Mouse (Mus musculus) hindbrain, embryonic 16.5 days (tissue): Measurements from ENCODE around the gene Cbarp. TPM values are rescaled to one million over a fixed set of nuclear protein-coding genes. Genes with fewer than 3 reads are reported as not detected.

Source experiments
- ATAC-seq: fragments of 200-750 bp; cut with Nextera tagmentation; 2 replicates; pipeline ENCODE4 v1.8.0; 2017; ENCODE audit warnings: moderate TSS enrichment, moderate library complexity
- H3K27ac ChIP-seq: fragments of 300-500 bp; sonication (generic); 2 replicates; pipeline ENCODE4 v1.5.1; 2014; ENCODE audit warnings: low read depth, mild to moderate bottlenecking, control low read depth, low read length, moderate library complexity
- H3K27me3 ChIP-seq: fragments of 300-500 bp; sonication (generic); replicated peaks from 2 replicates; pipeline ENCODE4 v1.6.1; 2014; ENCODE audit warnings: low read length; ENCODE audit not compliant: control insufficient read depth, insufficient read depth
- H3K36me3 ChIP-seq: fragments of 300-500 bp; sonication (generic); 2 replicates; pipeline ENCODE4 v1.6.1; 2014; ENCODE audit warnings: mild to moderate bottlenecking, low read length, moderate library complexity, mixed read lengths; ENCODE audit not compliant: control insufficient read depth, insufficient read depth
- H3K4me1 ChIP-seq: fragments of 300-500 bp; sonication (generic); 2 replicates; pipeline ENCODE4 v1.6.1; 2014; ENCODE audit warnings: low read depth, low read length; ENCODE audit not compliant: control insufficient read depth, insufficient read depth
- H3K4me2 ChIP-seq: fragments of 300-500 bp; sonication (generic); 2 replicates; pipeline ENCODE4 v1.6.1; 2014; ENCODE audit warnings: mild to moderate bottlenecking, low read length, control low read depth, moderate library complexity
- H3K4me3 ChIP-seq: fragments of 300-500 bp; sonication (generic); 2 replicates; pipeline ENCODE4 v1.5.1; 2014; ENCODE audit warnings: mild to moderate bottlenecking, low read length, control low read depth, moderate library complexity
- H3K9ac ChIP-seq: fragments of 300-500 bp; sonication (generic); 2 replicates; pipeline ENCODE4 v1.6.1; 2014; ENCODE audit warnings: low read depth, mild to moderate bottlenecking, control low read depth, low read length, moderate library complexity
- H3K9me3 ChIP-seq: fragments of 300-500 bp; sonication (generic); 2 replicates; pipeline ENCODE4 v1.6.1; 2014; ENCODE audit warnings: mild to moderate bottlenecking, low read length, moderate library complexity; ENCODE audit not compliant: control insufficient read depth
- WGBS: fragments of 180-500 bp; shearing (Covaris S2); extraction: QIAGEN DNeasy Blood & Tissue Kit; methylation state at CpG from one replicate; pipeline ENCODE4 v1.1.7; 2014; 5-methylcytosine and 5-hydroxymethylcytosine counted together
- polyA plus RNA-seq: library from polyadenylated mRNA; unstranded; fragments of >200 nt; fragmentation: Nextera tagmentation; extraction: Ambion mirVana; gene quantifications from 2 replicates; pipeline ENCODE4 v1.2.1, GENCODE M21; 2015

The Cbarp gene
- polyA plus RNA-seq, 1 experiment from 2014 or later, result 130 TPM

DNA sequence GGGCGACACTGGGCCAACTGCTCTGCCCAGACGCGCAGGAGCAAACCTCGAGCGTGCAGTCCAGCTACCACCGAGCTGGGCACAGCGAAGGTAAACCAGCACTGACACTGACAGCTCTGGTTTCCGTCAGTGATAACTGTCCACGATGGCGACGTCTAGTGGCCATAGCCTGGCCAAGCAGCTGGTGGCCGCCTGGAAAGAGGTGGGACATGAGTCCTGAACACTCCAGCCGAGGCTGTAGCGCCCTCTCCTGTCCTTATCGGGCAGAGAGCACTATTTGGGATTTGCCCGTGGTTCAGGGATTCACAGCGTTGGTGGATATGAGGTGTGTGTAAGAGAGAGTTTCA is 24.3 kb upstream of the Cbarp start:
- peak overlapping the region; percentile 90 for H3K27ac ChIP-seq

DNA sequence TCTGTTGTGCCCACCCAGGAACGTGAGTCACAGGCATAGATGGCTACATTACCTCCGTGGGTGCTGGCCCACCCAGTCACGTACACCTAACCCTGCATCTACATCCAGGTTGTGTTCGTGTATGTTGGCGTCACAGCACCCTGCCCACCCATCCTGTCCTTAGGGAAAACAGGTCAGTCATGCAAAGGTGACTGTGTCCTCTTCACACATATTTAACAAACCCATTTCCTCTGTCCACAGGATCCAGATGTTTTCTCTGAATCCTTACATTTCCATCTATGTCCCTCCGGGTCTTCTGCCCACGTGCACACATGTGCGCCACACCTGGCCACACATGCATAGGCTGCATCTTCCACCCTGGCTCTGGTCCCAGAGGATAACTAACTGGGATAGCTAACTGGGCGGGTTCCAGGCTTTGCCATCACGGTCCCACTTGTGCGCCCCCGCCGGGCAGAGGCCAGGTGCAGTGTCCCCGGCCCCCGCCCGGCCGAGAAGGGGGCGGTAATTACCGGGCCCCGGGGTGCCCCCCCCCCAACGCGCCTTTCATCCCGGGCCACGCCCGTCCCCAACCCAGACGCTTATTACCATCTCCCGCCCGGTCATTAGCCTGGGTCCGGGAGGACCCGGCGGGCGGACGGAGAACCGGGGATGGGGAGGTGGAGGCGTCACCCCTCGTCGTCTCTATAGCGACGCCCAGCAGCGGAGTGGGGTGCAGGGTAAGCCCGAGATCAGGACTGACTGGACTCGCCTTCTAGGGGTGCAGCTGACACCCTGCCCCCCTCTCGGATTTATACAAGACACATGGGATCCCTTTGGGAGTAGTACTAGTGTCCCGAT is 23.7 kb upstream of the Cbarp start:
- Histone ChIP-seq H3K27ac (peak overlapping the region; percentile 90), H3K9me3 (no peaks in the 10 kb centered on the region), H3K9ac (peak overlapping the region; percentile 83), H3K4me1 (peaks cover 57% of the 10 kb centered on the region), H3K36me3 (no peaks in the 10 kb centered on the region), H3K4me3 (peak overlapping the region; percentile 50), H3K27me3 (no peaks in the 10 kb centered on the region), H3K4me2 (peak overlapping the region; percentile 95)
- peak; percentile 7; the same call in 1 of the 2 replicates for ATAC-seq
- WGBS, result 13% methylated on average over 37 of the region's 44 CpGs

More for the DNA sequence above, 24.3 kb upstream of the Cbarp start:
- Histone ChIP-seq H3K27me3 (no peaks in the 10 kb centered on the region), H3K4me1 (peaks cover 60% of the 10 kb centered on the region), H3K9ac (peak overlapping the region; percentile 83), H3K36me3 (peaks cover 3% of the 10 kb centered on the region), H3K9me3 (no peaks in the 10 kb centered on the region), H3K4me3 (peak overlapping the region; percentile 50), H3K4me2 (peak overlapping the region; percentile 95)
- ATAC-seq, result peak; percentile 67
- WGBS, result 0% methylated on average over 17 of the region's 17 CpGs

DNA sequence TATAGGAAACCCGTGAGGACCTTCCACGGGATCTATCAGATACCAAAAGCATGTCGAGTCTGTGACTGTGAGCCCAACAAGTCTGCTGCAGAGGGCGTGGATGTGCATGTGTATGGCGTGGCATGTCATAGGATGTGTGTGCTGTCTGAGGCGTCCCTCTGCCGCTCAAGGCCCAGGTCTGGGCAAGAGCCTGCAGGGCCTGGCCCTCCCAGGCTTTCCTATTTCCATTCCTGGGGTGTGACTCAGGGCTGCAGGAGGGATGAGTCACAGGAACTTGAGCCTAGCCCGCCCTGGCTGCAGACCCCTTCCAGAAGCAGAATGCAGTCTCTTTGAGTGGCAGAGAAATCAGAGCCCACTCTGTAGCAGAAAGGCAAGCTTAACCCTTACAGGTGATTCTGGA is 23.1 kb upstream of the Cbarp start:
- WGBS, result 82% methylated on average over 8 of the region's 8 CpGs
- peak overlapping the region; percentile 95 for H3K4me2 ChIP-seq
- peak overlapping the region; percentile 18; the same call in 1 of the 2 replicates for H3K9ac ChIP-seq
- ATAC-seq, result no peak
- H3K4me1 ChIP-seq, result peaks cover 57% of the 10 kb centered on the region
- no peaks in the 10 kb centered on the region for H3K27me3 ChIP-seq
- H3K4me3 ChIP-seq, result no peak overlapping the region
- no peaks in the 10 kb centered on the region for H3K9me3 ChIP-seq
- no peaks in the 10 kb centered on the region for H3K36me3 ChIP-seq
- H3K27ac ChIP-seq, result no peak overlapping the region; the same call in 1 of the 2 replicates

DNA sequence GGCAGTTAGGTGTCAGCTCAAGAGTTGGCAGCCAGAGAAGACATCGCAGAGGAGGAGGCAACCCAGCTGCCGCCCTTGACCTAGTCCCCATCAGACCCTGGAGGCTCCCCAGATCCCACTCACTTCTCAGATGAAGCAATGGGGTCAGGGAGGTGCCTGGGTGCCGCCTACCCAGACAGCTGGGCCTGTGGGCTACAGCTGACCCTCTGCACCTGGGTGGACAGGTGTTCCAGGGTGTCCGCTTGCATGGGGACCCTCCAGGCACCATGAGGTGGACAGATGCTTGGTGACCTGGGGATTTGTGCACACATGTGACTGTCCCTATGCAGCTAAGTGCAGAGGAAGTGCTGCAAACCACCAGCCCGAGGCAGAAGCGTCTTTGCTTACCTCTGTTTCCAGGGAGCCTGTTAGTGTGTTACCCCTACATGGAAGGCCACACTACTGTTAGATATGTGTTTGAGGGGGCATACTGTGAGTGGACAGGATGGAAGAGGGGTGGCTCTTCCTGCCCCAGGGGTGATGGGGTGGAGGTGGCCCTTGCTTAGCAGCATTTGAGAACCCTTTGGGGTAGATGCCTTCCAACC is 22.2 kb upstream of the Cbarp start:
- Histone ChIP-seq H3K9ac (peak overlapping the region; percentile 22; the same call in 1 of the 2 replicates), H3K9me3 (no peaks in the 10 kb centered on the region)

DNA sequence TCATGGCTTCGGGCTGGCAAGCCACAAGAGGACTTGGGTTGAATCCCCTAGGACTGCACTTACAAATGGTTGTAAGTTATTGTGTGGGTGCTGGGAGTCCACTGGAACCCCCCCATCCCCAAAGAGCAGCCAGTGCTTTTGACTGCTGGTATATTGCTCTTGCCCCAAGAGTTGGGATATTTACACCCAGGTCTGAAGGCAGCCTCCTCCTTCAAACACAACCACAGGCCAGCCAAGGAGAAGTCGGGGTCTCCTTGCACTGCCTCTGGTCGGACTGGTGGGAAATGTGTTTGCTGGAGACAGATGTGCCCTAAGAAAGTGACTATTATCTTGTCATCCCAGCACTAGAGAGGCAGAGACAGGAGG is 21.6 kb upstream of the Cbarp start:
- Histone ChIP-seq H3K9ac (no peak overlapping the region), H3K4me1 (peaks cover 60% of the 10 kb centered on the region), H3K36me3 (peaks cover 5% of the 10 kb centered on the region), H3K4me3 (no peak overlapping the region), H3K27ac (no peak overlapping the region), H3K4me2 (no peak overlapping the region), H3K27me3 (no peaks in the 10 kb centered on the region), H3K9me3 (no peaks in the 10 kb centered on the region)
- 79% methylated on average over 3 of the region's 3 CpGs for WGBS
- ATAC-seq, result no peak

More for the DNA sequence above, 22.2 kb upstream of the Cbarp start:
- WGBS, result 72% methylated on average over 6 of the region's 6 CpGs
- Histone ChIP-seq H3K4me2 (no peak overlapping the region), H3K4me3 (no peak overlapping the region), H3K27ac (no peak overlapping the region), H3K27me3 (no peaks in the 10 kb centered on the region), H3K36me3 (no peaks in the 10 kb centered on the region), H3K4me1 (peaks cover 56% of the 10 kb centered on the region)
- ATAC-seq, result no peak

DNA sequence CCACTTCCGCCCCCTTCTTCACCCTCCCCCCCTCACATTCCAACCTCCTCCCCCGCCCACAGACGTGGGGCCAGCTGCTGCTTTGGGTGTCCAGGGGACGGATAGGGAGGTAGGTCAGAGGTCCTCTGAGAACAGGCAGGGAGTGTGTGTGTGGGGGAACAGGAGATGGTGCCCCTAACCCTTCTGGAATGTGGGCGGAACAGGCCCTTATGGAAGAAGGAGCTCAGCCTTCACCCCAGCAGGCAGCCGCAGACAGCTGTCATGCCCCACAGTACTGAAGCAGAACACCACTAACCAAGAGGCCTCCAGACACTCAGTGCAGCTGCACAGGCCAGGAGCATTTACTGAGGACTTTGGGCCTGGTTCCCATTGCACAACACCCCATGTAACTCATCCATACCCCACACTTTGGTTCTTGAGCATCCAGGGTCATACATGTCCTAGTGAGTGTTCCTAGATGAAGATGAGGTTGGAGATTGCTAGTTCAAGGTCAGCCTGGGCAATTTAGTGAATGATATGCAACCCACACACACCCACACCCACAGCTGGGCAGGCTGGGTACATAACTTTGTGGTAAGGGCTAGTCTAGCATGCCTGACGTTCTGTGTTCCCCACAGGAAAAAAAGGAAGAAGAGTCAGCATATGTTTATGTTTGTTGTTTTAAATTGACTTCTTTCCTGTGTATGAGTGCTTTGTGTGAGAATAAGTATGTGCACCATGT is 21.0 kb upstream of the Cbarp start:
- Histone ChIP-seq H3K36me3 (peaks cover 10% of the 10 kb centered on the region), H3K4me2 (peak overlapping the region; percentile 80; the same call in 1 of the 2 replicates), H3K9me3 (no peaks in the 10 kb centered on the region), H3K4me1 (peaks cover 61% of the 10 kb centered on the region), H3K9ac (peak overlapping the region; percentile 22; the same call in 1 of the 2 replicates), H3K27ac (peak overlapping the region; percentile 91; the same call in 1 of the 2 replicates), H3K4me3 (no peak overlapping the region), H3K27me3 (no peaks in the 10 kb centered on the region)
- WGBS, result 13% methylated on average over 7 of the region's 7 CpGs
- ATAC-seq, result no peak

DNA sequence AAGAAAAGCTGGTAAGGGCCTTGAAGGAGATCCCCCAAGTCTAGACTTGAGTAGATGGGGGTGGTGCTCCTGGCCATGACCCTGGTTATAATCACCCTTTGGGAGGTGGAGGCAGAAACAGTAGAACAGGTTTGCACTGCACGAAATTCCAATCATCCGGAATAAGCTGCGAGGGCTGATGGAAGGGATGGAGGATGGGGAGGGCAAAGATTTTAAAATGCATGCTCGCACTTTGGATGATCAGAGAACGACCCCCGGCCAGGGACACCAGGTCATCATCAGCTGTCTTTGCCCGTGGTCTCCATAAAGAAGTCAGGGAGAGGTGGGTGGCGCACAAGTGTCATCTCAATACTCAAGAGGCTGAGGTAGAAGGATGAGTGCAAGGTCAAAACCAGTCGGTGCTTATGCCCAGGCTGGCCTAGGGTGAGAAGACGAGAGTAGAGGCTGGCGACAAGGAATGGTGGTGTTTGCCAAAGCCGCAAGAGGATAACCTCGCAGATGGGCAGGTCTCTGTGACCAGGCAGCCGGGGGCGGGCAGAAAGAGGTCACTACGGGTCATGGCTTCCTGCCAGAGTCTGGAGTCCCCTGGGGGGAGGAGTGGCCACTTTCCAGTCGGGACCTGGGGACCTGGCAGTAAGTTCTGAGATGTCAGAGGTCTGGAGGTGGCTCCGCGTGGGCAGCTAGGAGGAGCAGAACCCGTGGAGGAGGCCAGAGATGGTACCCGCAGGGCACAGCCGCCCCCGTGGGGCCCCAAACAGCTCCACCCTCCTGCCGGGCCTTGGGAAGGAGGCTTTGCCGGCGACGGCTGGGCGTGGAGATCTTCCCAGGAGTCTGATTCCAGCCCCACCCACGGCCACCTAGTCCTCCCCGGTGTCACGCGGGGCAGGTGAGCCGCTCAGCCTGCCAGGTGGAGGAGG is 20.1 kb upstream of the Cbarp start:
- WGBS, result 3% methylated on average over 33 of the region's 33 CpGs
- ATAC-seq, result no peak

DNA sequence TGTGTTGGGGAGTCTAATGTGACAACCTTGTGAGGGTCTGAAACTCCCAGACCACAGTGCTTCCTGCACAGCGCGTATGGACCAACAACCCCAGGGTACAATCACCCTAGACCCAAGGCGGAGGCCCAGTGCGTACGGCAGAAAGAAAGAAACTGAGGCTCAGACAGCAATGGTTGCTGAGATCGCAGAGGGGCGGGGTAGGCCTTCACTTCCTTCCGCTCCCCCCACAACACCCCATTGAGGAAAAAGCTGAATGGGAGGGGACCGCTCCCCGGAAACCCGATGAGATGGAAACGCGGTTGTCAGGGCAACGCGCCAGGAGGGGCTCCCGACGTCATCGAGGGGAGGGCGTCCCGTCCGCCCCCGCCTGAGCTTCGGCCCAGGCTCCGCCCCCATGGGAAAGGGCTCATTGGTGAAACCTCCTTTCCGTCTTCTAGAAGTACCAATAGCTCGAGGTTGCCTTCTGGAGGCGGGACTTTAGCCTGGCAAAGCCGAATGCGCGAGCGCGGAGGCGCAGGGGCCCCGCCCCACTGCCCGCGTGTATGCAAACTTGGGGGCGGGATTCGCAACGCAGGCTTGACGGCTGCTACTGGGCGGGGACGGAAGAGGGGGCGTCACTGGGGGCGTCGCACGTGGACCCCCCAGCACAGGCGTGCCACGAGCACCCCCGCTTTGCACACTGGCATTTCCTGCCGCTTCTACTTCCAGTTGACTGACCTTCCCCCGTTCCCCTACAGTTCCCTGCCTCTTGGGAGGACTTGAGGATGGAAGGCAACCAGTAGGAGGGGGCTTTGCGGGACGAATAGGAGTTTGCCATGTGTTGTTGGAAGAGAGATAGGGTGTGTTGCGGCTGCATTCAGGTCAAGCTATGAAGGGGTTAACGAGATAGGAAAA is 19.2 kb upstream of the Cbarp start:
- peak overlapping the region; percentile 91 for H3K27ac ChIP-seq
- H3K9me3 ChIP-seq, result no peaks in the 10 kb centered on the region
- no peaks in the 10 kb centered on the region for H3K27me3 ChIP-seq
- peaks cover 27% of the 10 kb centered on the region for H3K36me3 ChIP-seq
- peak overlapping the region; percentile 65 for H3K9ac ChIP-seq
- H3K4me3 ChIP-seq, result peak overlapping the region; percentile 51
- WGBS, result under 1% methylated on average over 53 of the region's 55 CpGs
- peak overlapping the region; percentile 80 for H3K4me2 ChIP-seq
- ATAC-seq, result peak; percentile 92
- H3K4me1 ChIP-seq, result peaks cover 53% of the 10 kb centered on the region

More for the DNA sequence above, 20.1 kb upstream of the Cbarp start:
- Histone ChIP-seq H3K9me3 (no peaks in the 10 kb centered on the region), H3K27ac (peak overlapping the region; percentile 91), H3K4me3 (peak overlapping the region; percentile 51; the same call in 1 of the 2 replicates), H3K9ac (peak overlapping the region; percentile 58), H3K4me1 (peaks cover 56% of the 10 kb centered on the region), H3K27me3 (no peaks in the 10 kb centered on the region), H3K36me3 (peaks cover 19% of the 10 kb centered on the region), H3K4me2 (peak overlapping the region; percentile 80)
